In genomic region chr9:59678313-59678712, GRCm38 (mm10) we compare ENCODE assay signal across 9 mouse cellular contexts. TPM values are rescaled to one million over a fixed set of nuclear protein-coding genes. Genes with fewer than 3 reads are reported as not detected.
DNase-seq lines count a peak whose midpoint lies in the region; ATAC-seq and TF ChIP-seq lines count a peak whose summit lies in the region.
"Had no signal": no experiment of that assay in that cellular context is flagged by ENCODE, and none has a peak within 500 bp of the region (broad histone marks: within the 10 kb centered on the region; RNA-seq: fewer than 3 reads in every experiment).

No protein-coding gene starts in this region.

- intact Hi-C loops in heart, postnatal 36 days (cut with DNase I) = loop anchor here (2.0 to 5.0 kb wide), 2 partner anchors 41 to 112 kb away; no protein-coding TSS in a partner anchor
- intact Hi-C loops in left cerebral cortex, postnatal 25 days (cut with DNase I) = no loop called here

- H3K36me3 ChIP-seq in lung, embryonic 14.5 days (ENCODE audit: insufficient read depth) = peaks cover 64% of the 10 kb centered on the region

- peak; percentile 53 for DNase-seq in heart, postnatal 4 days
- no peak for DNase-seq in heart, postnatal 36 days
- peak; percentile 58 for DNase-seq in ES-CJ7 (ENCODE audit: low read depth, low spot score)
- peak; percentile 68 to 76 for DNase-seq in cerebellum, postnatal 10 days
- peak; percentile 72 for DNase-seq in lung, embryonic 14.5 days
- no peak for DNase-seq in spleen, postnatal 4 days (ENCODE audit: low spot score in 2 of 2)
- DNase-seq in left cerebral cortex, postnatal 25 days (ENCODE audit: low spot score in 2 of 2) = no peak

- ATAC-seq in lung, embryonic 14.5 days (ENCODE audit: insufficient read depth) = no peak
- ATAC-seq in erythroid progenitor cell, adult 5-6 weeks (replicated peaks; ENCODE audit: low FRiP score, poor library complexity, severe bottlenecking) = no peak

- no peaks in the 10 kb centered on the region for H3K9me3 ChIP-seq in lung, embryonic 14.5 days (ENCODE audit: low read depth, low read length)
- H3K9me3 ChIP-seq: limb, embryonic 12.5 days had no signal

- TF ChIP-seq CTCF in lung, embryonic 14.5 days (IDR thresholded peaks at IDR 0.05; ENCODE audit: low read depth) = peak; percentile 73

- H3K27me3 ChIP-seq in lung, embryonic 14.5 days (ENCODE audit: insufficient read depth, low read length) = peaks cover 8% of the 10 kb centered on the region; the same call in 1 of the 2 replicates

- WGBS in lung, embryonic 14.5 days = 8% methylated on average over 1 of the region's 1 CpGs

- H3K9ac ChIP-seq in lung, embryonic 14.5 days = no peak overlapping the region
- H3K9ac ChIP-seq: limb, embryonic 12.5 days had no signal

- no peak overlapping the region for H3K4me3 ChIP-seq in lung, embryonic 14.5 days (ENCODE audit: low read depth, low read length)
- H3K4me3 ChIP-seq: limb, embryonic 12.5 days had no signal

- H3K4me1 ChIP-seq in lung, embryonic 14.5 days (ENCODE audit: insufficient read depth) = no peaks in the 10 kb centered on the region

- H3K4me2 ChIP-seq in lung, embryonic 14.5 days = no peak overlapping the region
- H3K4me2 ChIP-seq: limb, embryonic 12.5 days had no signal

- no peak overlapping the region for H3K27ac ChIP-seq in lung, embryonic 14.5 days (ENCODE audit: low read depth)
- H3K27ac ChIP-seq: limb, embryonic 12.5 days had no signal

RNA-seq across cellular contexts. Expression of gene Gramd2, which starts 1.6 kb away (rescaled TPM):
- under 1 TPM in 1 of 2 experiments, not detected in 1; 0.11 TPM for total RNA-seq in heart, postnatal 4 days (2021)
- not detected for total RNA-seq in heart, postnatal 36 days (2021)
- 3.1 and 4.6 TPM in 2 replicates for polyA plus RNA-seq in lung, embryonic 14.5 days (2014; fragmentation: Nextera tagmentation; extraction: Ambion mirVana)
- not detected in 2 replicates for total RNA-seq in erythroid progenitor cell, adult 5-6 weeks (2015; ENCODE audit: low replicate concordance)
- 0.13 TPM in 1 of 2 replicates, not detected in the other for total RNA-seq in erythroid progenitor cell, adult 5-6 weeks (2017; ENCODE audit: low replicate concordance)
- total RNA-seq in left cerebral cortex, postnatal 25 days (2021) = 10 to 100 TPM in 1 of 2 experiments, 1 to 10 TPM in 1; 9.9 to 10.7 TPM

RNA-seq across cellular contexts. Expression of gene Pkm, which starts 22.1 kb away (rescaled TPM):
- 1,000 to 10,000 TPM; 1,087 to 1,151 TPM for total RNA-seq in heart, postnatal 4 days (2021)
- 1,000 to 10,000 TPM; 1,087 to 1,168 TPM for total RNA-seq in heart, postnatal 36 days (2021)
- polyA plus RNA-seq in lung, embryonic 14.5 days (2014; fragmentation: Nextera tagmentation; extraction: Ambion mirVana) = 1,391 and 1,486 TPM in 2 replicates
- total RNA-seq in erythroid progenitor cell, adult 5-6 weeks (2015; ENCODE audit: low replicate concordance) = 26.4 and 30.6 TPM in 2 replicates
- 75.0 and 81.4 TPM in 2 replicates for total RNA-seq in erythroid progenitor cell, adult 5-6 weeks (2017; ENCODE audit: low replicate concordance)
- total RNA-seq in left cerebral cortex, postnatal 25 days (2021) = 1,000 to 10,000 TPM; 1,173 to 1,205 TPM

Comparison
In these comparisons a context has a peak if more than half of its experiments do, and no peak if none do; other contexts are left out.
1. DNase-seq: peak in heart, postnatal 4 days (single experiment), ES-CJ7 (single experiment), cerebellum, postnatal 10 days (2 of 2) and lung, embryonic 14.5 days (single experiment); none in heart, postnatal 36 days (0 of 2), spleen, postnatal 4 days (0 of 2) and left cerebral cortex, postnatal 25 days (0 of 2).
2. RNA of gene Gramd2, which starts 1.6 kb away (total RNA-seq): 9.9 to 10.7 TPM in left cerebral cortex, postnatal 25 days; 0.11 TPM in heart, postnatal 4 days, not detected in heart, postnatal 36 days and 0.13 TPM in erythroid progenitor cell, adult 5-6 weeks; every median in the first group is over 4 times any median in the second.
3. RNA of gene Pkm, which starts 22.1 kb away (total RNA-seq): 1,173 to 1,205 TPM in left cerebral cortex, postnatal 25 days, 1,087 to 1,168 TPM in heart, postnatal 36 days and 1,087 to 1,151 TPM in heart, postnatal 4 days; 26.4 to 81.4 TPM in erythroid progenitor cell, adult 5-6 weeks; every median in the first group is over 10 times any median in the second.